Mouse (Mus musculus): ENCODE results near the gene Sh3gl2. TPM values are rescaled to one million over a fixed set of nuclear protein-coding genes. Genes with fewer than 3 reads are reported as not detected.

The Sh3gl2 gene
- polyA plus RNA-seq, 1 experiment: 0.22 TPM

- Histone ChIP-seq H3K36me3 (ENCODE audit: control insufficient read depth, insufficient read depth, low read length) (no peaks in the 10 kb centered on the region), H3K27me3 (ENCODE audit: control insufficient read depth, insufficient read depth, low read length) (no peaks in the 10 kb centered on the region), H3K4me3 (ENCODE audit: control insufficient read depth, insufficient read depth, low read length) (no peak overlapping the region), H3K4me1 (replicated peaks; ENCODE audit: control insufficient read depth, insufficient read depth, low read length) (no peaks in the 10 kb centered on the region), H3K27ac (ENCODE audit: control insufficient read depth, insufficient read depth, low read length) (no peak overlapping the region)
- DNase-seq: no peak
- WGBS: 94% methylated on average over 3 of the region's 3 CpGs
- TF ChIP-seq CTCF (IDR thresholded peaks at IDR 0.05; ENCODE audit: borderline replicate concordance, control insufficient read depth, extremely low read depth, insufficient read depth, low read length, poor library complexity): no peak
- TF ChIP-seq POLR2A (IDR thresholded peaks at IDR 0.05; ENCODE audit: control insufficient read depth, extremely low read depth, insufficient read depth, low read length, poor library complexity): no peak
These were observed 43.7 kb downstream of the Sh3gl2 start for GRCm38 (mm10) chr4:85248673-85249072.

- H3K4me3 ChIP-seq (ENCODE audit: control insufficient read depth, insufficient read depth, low read length): no peak overlapping the region
- H3K27me3 ChIP-seq (ENCODE audit: control insufficient read depth, insufficient read depth, low read length): no peaks in the 10 kb centered on the region
- H3K27ac ChIP-seq (ENCODE audit: control insufficient read depth, insufficient read depth, low read length): no peak overlapping the region
- H3K4me1 ChIP-seq (replicated peaks; ENCODE audit: control insufficient read depth, insufficient read depth, low read length): no peaks in the 10 kb centered on the region
- no peaks in the 10 kb centered on the region for H3K36me3 ChIP-seq (ENCODE audit: control insufficient read depth, insufficient read depth, low read length)
- 84% methylated on average over 2 of the region's 2 CpGs for WGBS
- TF ChIP-seq POLR2A (IDR thresholded peaks at IDR 0.05; ENCODE audit: control insufficient read depth, extremely low read depth, insufficient read depth, low read length, poor library complexity): no peak
- no peak for TF ChIP-seq CTCF (IDR thresholded peaks at IDR 0.05; ENCODE audit: borderline replicate concordance, control insufficient read depth, extremely low read depth, insufficient read depth, low read length, poor library complexity)
- no peak for DNase-seq
These were observed 45.3 kb downstream of the Sh3gl2 start for GRCm38 (mm10) chr4:85250271-85250670.

DNA sequence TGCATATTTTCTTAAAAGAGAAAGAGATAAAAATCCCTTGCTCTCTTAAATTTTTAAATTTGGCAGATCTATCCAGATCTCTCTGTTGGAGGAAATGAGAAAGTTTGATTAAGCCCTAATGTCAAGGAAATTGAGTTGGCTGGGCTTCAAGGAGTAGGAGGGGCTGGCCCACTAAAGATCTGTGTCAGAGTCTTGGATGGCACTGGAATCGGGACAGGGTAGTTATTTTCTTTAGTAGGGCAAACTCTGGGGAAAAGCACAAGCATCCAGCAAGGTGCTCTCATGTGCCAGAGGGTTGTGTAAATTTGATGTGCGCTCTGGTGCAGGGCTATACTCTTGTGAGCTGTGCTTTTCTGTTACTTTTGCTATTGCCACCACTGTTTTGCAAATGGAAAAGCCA, 45.9 kb downstream of the Sh3gl2 start:
- TF ChIP-seq POLR2A (IDR thresholded peaks at IDR 0.05; ENCODE audit: control insufficient read depth, extremely low read depth, insufficient read depth, low read length, poor library complexity): no peak
- no peak for TF ChIP-seq CTCF (IDR thresholded peaks at IDR 0.05; ENCODE audit: borderline replicate concordance, control insufficient read depth, extremely low read depth, insufficient read depth, low read length, poor library complexity)
- Histone ChIP-seq H3K36me3 (ENCODE audit: control insufficient read depth, insufficient read depth, low read length) (no peaks in the 10 kb centered on the region), H3K4me3 (ENCODE audit: control insufficient read depth, insufficient read depth, low read length) (no peak overlapping the region), H3K27ac (ENCODE audit: control insufficient read depth, insufficient read depth, low read length) (no peak overlapping the region), H3K27me3 (ENCODE audit: control insufficient read depth, insufficient read depth, low read length) (no peaks in the 10 kb centered on the region), H3K4me1 (replicated peaks; ENCODE audit: control insufficient read depth, insufficient read depth, low read length) (no peaks in the 10 kb centered on the region)
- WGBS: 91% methylated on average over 2 of the region's 2 CpGs
- DNase-seq: no peak

- no peak overlapping the region for H3K4me3 ChIP-seq (ENCODE audit: control insufficient read depth, insufficient read depth, low read length)
- H3K27ac ChIP-seq (ENCODE audit: control insufficient read depth, insufficient read depth, low read length): no peak overlapping the region
- 92% methylated on average over 8 of the region's 8 CpGs for WGBS
- TF ChIP-seq POLR2A (IDR thresholded peaks at IDR 0.05; ENCODE audit: control insufficient read depth, extremely low read depth, insufficient read depth, low read length, poor library complexity) (no peak), CTCF (IDR thresholded peaks at IDR 0.05; ENCODE audit: borderline replicate concordance, control insufficient read depth, extremely low read depth, insufficient read depth, low read length, poor library complexity) (no peak)
- H3K4me1 ChIP-seq (replicated peaks; ENCODE audit: control insufficient read depth, insufficient read depth, low read length): no peaks in the 10 kb centered on the region
- no peak for DNase-seq
- no peaks in the 10 kb centered on the region for H3K36me3 ChIP-seq (ENCODE audit: control insufficient read depth, insufficient read depth, low read length)
- H3K27me3 ChIP-seq (ENCODE audit: control insufficient read depth, insufficient read depth, low read length): no peaks in the 10 kb centered on the region
These were observed 51.0 kb downstream of the Sh3gl2 start for GRCm38 (mm10) chr4:85255771-85256389.

DNA sequence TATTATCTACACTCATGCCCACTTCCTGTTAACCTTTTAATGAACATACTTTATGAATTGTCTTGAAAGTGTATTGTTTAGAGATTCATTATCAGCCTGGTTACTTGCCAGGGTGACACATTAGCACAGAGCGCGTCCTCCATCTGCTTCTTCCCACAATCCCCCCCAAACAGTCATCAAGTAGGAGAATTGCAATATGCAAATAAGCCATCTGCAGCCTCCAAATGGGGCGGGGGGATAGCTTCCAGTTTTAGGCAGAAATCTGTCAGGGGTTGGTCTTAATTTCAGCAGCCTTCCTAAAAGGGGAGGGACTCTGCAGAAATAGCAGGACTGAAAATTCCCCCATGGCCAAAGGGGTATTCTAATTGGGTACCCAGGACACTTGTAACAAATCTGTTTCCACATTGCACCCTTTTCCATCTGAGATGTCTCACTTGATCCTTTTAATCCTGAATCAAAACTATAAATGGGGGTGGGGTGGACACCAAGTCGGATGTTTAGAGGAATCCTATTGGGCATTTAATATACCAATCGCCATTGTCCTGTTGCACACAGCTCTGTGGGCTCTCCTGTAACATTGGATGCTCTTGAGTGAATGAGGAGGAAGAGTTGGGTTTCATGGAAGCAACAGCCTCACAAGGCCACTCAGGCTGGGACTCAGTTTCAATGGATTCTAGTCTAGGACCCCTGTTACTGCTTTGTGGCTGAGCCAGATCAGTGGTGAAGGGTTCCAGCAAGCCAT, 51.7 kb downstream of the Sh3gl2 start:
- Histone ChIP-seq H3K4me1 (replicated peaks; ENCODE audit: control insufficient read depth, insufficient read depth, low read length) (no peaks in the 10 kb centered on the region), H3K36me3 (ENCODE audit: control insufficient read depth, insufficient read depth, low read length) (no peaks in the 10 kb centered on the region), H3K27me3 (ENCODE audit: control insufficient read depth, insufficient read depth, low read length) (no peaks in the 10 kb centered on the region), H3K4me3 (ENCODE audit: control insufficient read depth, insufficient read depth, low read length) (no peak overlapping the region), H3K27ac (ENCODE audit: control insufficient read depth, insufficient read depth, low read length) (no peak overlapping the region)
- 91% methylated on average over 5 of the region's 5 CpGs for WGBS
- DNase-seq: no peak
- TF ChIP-seq CTCF (IDR thresholded peaks at IDR 0.05; ENCODE audit: borderline replicate concordance, control insufficient read depth, extremely low read depth, insufficient read depth, low read length, poor library complexity) (no peak), POLR2A (IDR thresholded peaks at IDR 0.05; ENCODE audit: control insufficient read depth, extremely low read depth, insufficient read depth, low read length, poor library complexity) (no peak)

- no peak for TF ChIP-seq CTCF (IDR thresholded peaks at IDR 0.05; ENCODE audit: borderline replicate concordance, control insufficient read depth, extremely low read depth, insufficient read depth, low read length, poor library complexity)
- TF ChIP-seq POLR2A (IDR thresholded peaks at IDR 0.05; ENCODE audit: control insufficient read depth, extremely low read depth, insufficient read depth, low read length, poor library complexity): no peak
These were observed 52.9 kb downstream of the Sh3gl2 start for GRCm38 (mm10) chr4:85257771-85258341.

More at GRCm38 (mm10) chr4:85257771-85258341, 52.9 kb downstream of the Sh3gl2 start:
- H3K36me3 ChIP-seq (ENCODE audit: control insufficient read depth, insufficient read depth, low read length): no peaks in the 10 kb centered on the region
- WGBS: 91% methylated on average over 4 of the region's 4 CpGs
- no peak overlapping the region for H3K4me3 ChIP-seq (ENCODE audit: control insufficient read depth, insufficient read depth, low read length)
- H3K27ac ChIP-seq (ENCODE audit: control insufficient read depth, insufficient read depth, low read length): no peak overlapping the region
- no peak for DNase-seq
- no peaks in the 10 kb centered on the region for H3K27me3 ChIP-seq (ENCODE audit: control insufficient read depth, insufficient read depth, low read length)
- no peaks in the 10 kb centered on the region for H3K4me1 ChIP-seq (replicated peaks; ENCODE audit: control insufficient read depth, insufficient read depth, low read length)

Data from thymus, adult 2 months (tissue).